Mouse (Mus musculus) heart, postnatal 0 days (tissue): ENCODE measurements around the gene Nmnat2. TPM values are rescaled to one million over a fixed set of nuclear protein-coding genes. Genes with fewer than 3 reads are reported as not detected.

Source experiments
- ATAC-seq: fragments of 200-750 bp; cut with Nextera tagmentation; 2 replicates; pipeline ENCODE4 v1.8.0; 2017; ENCODE audit warnings: low read depth, moderate number of reproducible peaks, moderate library complexity; ENCODE audit not compliant: insufficient read depth
- DNase-seq: peaks from one replicate; pipeline ENCODE4 v3.0.0-alpha.2; 2016; ENCODE audit warnings: low spot score
- H3K27ac ChIP-seq: fragments of 300-500 bp; sonication (generic); 2 replicates; pipeline ENCODE4 v1.5.1; 2014; ENCODE audit warnings: low read depth, mild to moderate bottlenecking
- H3K27me3 ChIP-seq: fragments of 300-500 bp; sonication (generic); 2 replicates; pipeline ENCODE4 v1.6.1; 2014; ENCODE audit warnings: low read length, mixed read lengths; ENCODE audit not compliant: control insufficient read depth, insufficient read depth
- H3K36me3 ChIP-seq: fragments of 300-500 bp; sonication (generic); replicated peaks from 2 replicates; pipeline ENCODE4 v1.6.1; 2014; ENCODE audit warnings: low read length, mixed read lengths; ENCODE audit not compliant: control insufficient read depth, insufficient read depth
- H3K4me1 ChIP-seq: fragments of 300-500 bp; sonication (generic); 2 replicates; pipeline ENCODE4 v1.6.1; 2014; ENCODE audit warnings: antibody characterized with exemption; ENCODE audit not compliant: control insufficient read depth, insufficient read depth
- H3K4me2 ChIP-seq: fragments of 300-500 bp; sonication (generic); 2 replicates; pipeline ENCODE4 v1.6.1; 2014; ENCODE audit warnings: low read depth, mild to moderate bottlenecking, low read length, moderate library complexity
- H3K4me3 ChIP-seq: fragments of 300-500 bp; sonication (generic); 2 replicates; pipeline ENCODE4 v1.5.1; 2014; ENCODE audit warnings: low read depth, low read length
- H3K9ac ChIP-seq: fragments of 300-500 bp; sonication (generic); replicated peaks from 2 replicates; pipeline ENCODE4 v1.6.1; 2014; ENCODE audit warnings: low read depth, low read length, mixed read lengths
- H3K9me3 ChIP-seq: fragments of 300-500 bp; sonication (generic); replicated peaks from 2 replicates; pipeline ENCODE4 v1.6.1; 2016; ENCODE audit warnings: low read length; ENCODE audit not compliant: control insufficient read depth
- CTCF ChIP-seq: IDR thresholded peaks from 2 replicates; pipeline ENCODE4 v1.5.1; 2016; ENCODE audit warnings: antibody characterized with exemption, control low read depth, low read depth
- EP300 ChIP-seq: IDR thresholded peaks from 2 replicates; pipeline ENCODE4 v1.6.1; 2016; ENCODE audit warnings: antibody characterized with exemption, low read depth
- WGBS: fragments of 180-500 bp; shearing (Covaris S2); extraction: QIAGEN DNeasy Blood & Tissue Kit; methylation state at CpG from one replicate; pipeline ENCODE4 v1.1.7; 2014; 5-methylcytosine and 5-hydroxymethylcytosine counted together
- polyA plus RNA-seq: library from polyadenylated mRNA; unstranded; fragments of >200 nt; fragmentation: Nextera tagmentation; extraction: Ambion mirVana; gene quantifications from 2 replicates; pipeline ENCODE4 v1.2.1, GENCODE M21; 2015
- total RNA-seq: library from RNA; depleted of rRNA; stranded (reverse); fragments of >200 nt; gene quantifications from 2 replicates; pipeline ENCODE4 v1.2.3, GENCODE M21; 2014; ENCODE audit warnings: low replicate concordance

Gene Nmnat2
- total and polyA plus RNA-seq, 2 experiments from 2014 or later, result 0.57 to 0.69 TPM

DNA sequence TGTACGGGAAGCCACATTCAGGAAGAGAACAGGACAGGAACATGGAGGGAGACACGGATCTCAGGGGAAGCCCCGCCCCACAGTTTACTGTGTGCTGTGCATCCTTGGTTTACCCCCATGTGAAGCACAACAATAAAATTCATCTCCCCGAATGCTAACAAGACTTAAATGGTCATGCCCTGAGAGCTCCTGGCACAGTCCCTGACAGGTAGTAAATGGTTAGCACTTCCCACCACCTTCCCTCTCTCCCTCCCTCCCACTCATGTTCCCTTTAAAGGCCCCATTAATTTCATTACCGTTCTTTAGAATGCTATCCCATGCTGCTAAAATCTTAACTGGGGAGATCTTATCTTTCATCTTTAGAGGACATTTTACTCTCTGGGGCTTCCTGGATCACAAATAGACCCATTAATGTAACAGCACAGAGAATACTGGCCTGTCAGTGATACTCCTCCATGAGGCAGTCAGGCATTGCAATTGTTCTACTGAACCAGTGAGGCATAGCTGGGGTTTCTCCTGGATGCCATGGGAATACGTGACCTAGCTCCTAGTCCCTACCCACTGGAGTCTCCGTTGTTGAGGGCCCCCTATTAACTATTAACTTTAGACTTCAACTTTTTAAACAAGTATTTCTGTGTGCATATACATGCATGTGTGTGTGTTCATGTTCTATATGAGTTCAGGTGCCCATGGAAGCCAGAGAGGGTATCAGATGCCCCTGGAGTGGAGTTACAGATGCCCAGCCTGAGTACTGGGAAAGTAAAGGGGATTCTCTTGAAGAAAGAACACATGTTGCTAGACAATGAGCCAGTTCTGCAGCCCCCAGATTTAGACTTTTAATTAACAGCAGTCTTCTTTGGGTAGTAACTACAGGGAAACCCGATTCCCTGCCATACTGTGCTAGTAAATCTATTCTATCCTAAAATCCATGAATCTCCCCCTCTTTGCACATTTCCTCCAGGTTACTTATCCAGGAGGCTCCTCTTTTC, 170.8 kb downstream of the Nmnat2 start:
- ATAC-seq (no peak), DNase-seq (no peak)
- H3K36me3 ChIP-seq, result peaks cover 6% of the 10 kb centered on the region; the same call in 1 of the 2 replicates
- whole genome bisulfite sequencing, result 74% methylated on average over 8 of the region's 8 CpGs
- H3K4me3 ChIP-seq, result no peak overlapping the region
- no peak overlapping the region for H3K4me2 ChIP-seq
- H3K27ac ChIP-seq, result peak overlapping the region; percentile 58
- H3K4me1 ChIP-seq, result peaks cover 33% of the 10 kb centered on the region
- no peaks in the 10 kb centered on the region for H3K9me3 ChIP-seq
- H3K9ac ChIP-seq, result no peak overlapping the region
- H3K27me3 ChIP-seq, result no peaks in the 10 kb centered on the region
- TF ChIP-seq CTCF (no peak), EP300 (no peak)

DNA sequence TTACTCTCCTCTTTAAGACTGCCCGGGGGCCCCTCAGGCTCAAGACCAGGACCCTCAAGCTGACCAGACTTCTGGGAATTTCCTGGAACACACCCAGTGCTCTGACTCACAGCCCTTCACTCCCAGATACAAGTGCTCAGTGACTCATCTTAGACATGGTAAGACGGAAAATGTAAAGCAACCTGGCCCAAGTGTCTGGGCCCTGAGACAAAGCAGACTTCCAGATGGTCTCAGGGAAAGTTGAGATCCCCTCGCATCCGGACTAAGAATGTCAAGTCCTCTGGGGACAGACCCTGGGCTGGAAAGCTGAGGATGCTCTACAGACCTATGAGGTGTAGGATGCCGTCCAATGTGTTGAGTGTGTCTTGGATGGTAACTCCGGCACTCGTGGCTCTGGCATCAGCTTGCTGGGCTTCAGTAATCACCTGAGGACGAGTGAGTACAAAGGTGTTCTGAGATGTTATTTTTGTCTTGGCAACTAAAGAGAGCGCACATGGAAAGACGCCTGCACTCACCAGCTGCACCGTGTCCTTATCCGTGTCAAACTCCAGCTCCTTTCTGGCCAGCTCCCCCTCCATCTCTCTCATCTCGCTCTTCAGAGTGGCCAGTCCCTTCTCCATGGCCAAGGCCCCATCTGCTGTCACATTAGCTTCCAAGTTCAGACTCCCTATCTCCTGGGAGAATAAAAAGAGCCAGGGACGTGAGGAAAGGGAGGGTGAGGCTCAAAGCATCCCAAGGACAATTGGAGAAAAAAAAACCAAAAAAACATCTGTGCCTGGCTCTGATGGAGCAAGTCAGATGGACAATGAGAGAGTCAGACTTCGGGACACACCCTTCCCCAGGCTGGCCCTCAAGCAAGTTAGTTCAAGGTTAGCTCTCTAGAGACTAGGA, 171.9 kb downstream of the Nmnat2 start:
- Histone ChIP-seq H3K36me3 (peaks cover 6% of the 10 kb centered on the region; the same call in 1 of the 2 replicates), H3K9ac (no peak overlapping the region), H3K4me1 (peaks cover 39% of the 10 kb centered on the region), H3K9me3 (no peaks in the 10 kb centered on the region), H3K27me3 (no peaks in the 10 kb centered on the region), H3K4me3 (no peak overlapping the region), H3K27ac (peak overlapping the region; percentile 58), H3K4me2 (no peak overlapping the region)
- 51% methylated on average over 15 of the region's 15 CpGs for WGBS
- ATAC-seq, result peak; percentile 36
- DNase-seq, result peak; percentile 46
- TF ChIP-seq EP300 (no peak), CTCF (no peak)

DNA sequence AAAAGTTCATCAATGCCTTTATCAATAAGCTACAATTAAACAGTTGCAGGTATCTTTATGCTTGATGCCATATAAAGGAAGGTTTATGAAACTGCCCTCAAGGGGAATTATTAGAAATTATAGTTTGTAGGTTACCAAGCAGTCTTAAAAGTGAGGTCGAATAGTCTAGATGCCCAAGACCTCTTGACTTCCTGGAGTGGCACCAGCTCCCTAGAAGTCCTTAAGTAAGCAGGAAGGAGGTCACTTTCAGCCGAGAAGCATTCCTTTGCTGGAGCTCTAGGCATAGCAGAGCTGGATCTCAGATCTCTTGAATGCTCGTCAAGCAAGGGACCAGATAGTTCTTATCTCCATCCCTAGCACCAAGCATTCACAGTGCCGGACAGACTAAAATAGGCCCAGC, 172.8 kb downstream of the Nmnat2 start:
- Histone ChIP-seq H3K27ac (peak overlapping the region; percentile 58; the same call in 1 of the 2 replicates), H3K27me3 (no peaks in the 10 kb centered on the region), H3K4me2 (no peak overlapping the region), H3K4me1 (peaks cover 39% of the 10 kb centered on the region), H3K9ac (no peak overlapping the region), H3K36me3 (peaks cover 4% of the 10 kb centered on the region; the same call in 1 of the 2 replicates), H3K4me3 (no peak overlapping the region), H3K9me3 (no peaks in the 10 kb centered on the region)
- ATAC-seq, result no peak
- TF ChIP-seq CTCF (no peak), EP300 (no peak)
- WGBS, result 50% methylated on average over 4 of the region's 4 CpGs
- DNase-seq, result no peak

DNA sequence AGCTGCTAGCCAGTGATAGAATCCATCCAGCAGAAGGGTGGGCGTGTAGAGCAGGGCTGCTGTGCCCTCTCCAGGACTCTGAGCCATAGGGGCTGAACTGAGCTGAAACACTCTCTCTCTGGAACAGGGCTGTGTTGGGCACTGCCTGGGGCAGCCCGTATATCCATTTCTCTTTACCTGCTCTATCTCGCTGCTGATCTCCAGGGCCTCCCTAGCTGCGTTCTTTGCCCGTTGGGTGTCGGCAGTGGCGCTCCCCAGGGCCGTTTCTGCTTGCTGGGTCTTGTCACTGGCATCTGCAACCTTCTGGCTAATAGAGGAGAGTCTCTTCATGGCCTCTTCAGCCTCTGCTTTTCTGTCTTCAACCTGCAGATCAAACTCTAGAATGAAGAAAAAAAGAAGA, 174.0 kb downstream of the Nmnat2 start:
- no peak overlapping the region for H3K9ac ChIP-seq
- WGBS, result 77% methylated on average over 8 of the region's 8 CpGs
- H3K27ac ChIP-seq, result 0 out of 2 replicates have a peak overlapping the region, but pooled peaks have one; percentile 5
- no peak overlapping the region for H3K4me2 ChIP-seq
- DNase-seq (no peak), ATAC-seq (no peak)
- peaks cover 39% of the 10 kb centered on the region for H3K4me1 ChIP-seq
- H3K4me3 ChIP-seq, result no peak overlapping the region
- H3K27me3 ChIP-seq, result no peaks in the 10 kb centered on the region
- H3K36me3 ChIP-seq, result no peaks in the 10 kb centered on the region; the same call in 1 of the 2 replicates
- no peaks in the 10 kb centered on the region for H3K9me3 ChIP-seq
- no peak for TF ChIP-seq CTCF
- no peak for TF ChIP-seq EP300

DNA sequence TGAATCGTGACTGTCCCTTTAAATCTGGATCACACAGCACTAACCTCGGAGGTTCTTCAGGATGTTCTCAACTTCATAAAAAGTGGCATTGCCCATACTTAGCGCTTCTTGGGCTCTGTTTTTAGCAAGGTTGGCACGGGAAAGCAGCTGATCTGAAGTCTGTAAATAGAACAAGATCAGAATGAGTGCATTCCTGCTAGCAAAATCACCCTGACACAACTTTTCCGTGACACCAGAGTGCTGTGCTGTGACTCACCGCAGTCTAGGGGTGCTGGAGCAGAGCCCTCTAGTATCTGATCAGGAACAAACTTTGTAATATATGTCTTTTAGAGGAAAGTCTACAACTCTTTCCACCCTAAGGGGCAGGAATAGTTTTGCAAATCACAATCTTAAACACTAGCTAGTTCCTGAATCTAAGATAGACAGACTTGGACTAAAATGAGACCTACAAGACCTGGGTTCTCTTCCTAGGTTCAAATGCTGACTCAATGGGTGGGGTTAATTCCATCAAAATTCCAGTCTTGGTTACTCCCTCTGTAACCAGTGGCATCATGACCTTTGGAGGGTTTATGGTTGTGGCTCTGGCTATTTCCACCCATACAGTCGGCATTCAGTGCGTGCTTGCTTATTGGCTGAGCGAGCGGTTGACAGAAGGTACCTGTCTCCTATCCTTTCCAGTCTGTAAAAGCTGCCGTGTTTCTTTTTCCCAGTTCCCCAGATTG, 175.4 kb downstream of the Nmnat2 start:
- Histone ChIP-seq H3K27me3 (no peaks in the 10 kb centered on the region), H3K4me2 (no peak overlapping the region), H3K4me3 (no peak overlapping the region), H3K9me3 (no peaks in the 10 kb centered on the region), H3K9ac (no peak overlapping the region), H3K36me3 (no peaks in the 10 kb centered on the region), H3K4me1 (peaks cover 43% of the 10 kb centered on the region), H3K27ac (peak overlapping the region; percentile 87)
- ATAC-seq, result peak; percentile 80
- 45% methylated on average over 11 of the region's 11 CpGs for WGBS
- peak; percentile 87 for DNase-seq
- TF ChIP-seq CTCF, result no peak
- peak; percentile 79 for TF ChIP-seq EP300
